Mouse (Mus musculus) MEL (cell line): ENCODE results near the gene Sgf29. TPM values are rescaled to one million over a fixed set of nuclear protein-coding genes. Genes with fewer than 3 reads are reported as not detected.

Experiments
- DNase-seq: peaks from one replicate; pipeline ENCODE4 v3.0.0; 2011; ENCODE audit warnings: low read depth, low spot score
- H3K27ac ChIP-seq: 2 replicates; pipeline ENCODE4 v1.5.1; 2012; ENCODE audit warnings: low read depth, mild to moderate bottlenecking, control low read depth, low read length, moderate library complexity; ENCODE audit not compliant: control insufficient read depth
- H3K27me3 ChIP-seq, 2 experiments: fragments of 150-350 bp in 1 of 2; sonication (generic) in 1 of 2; 2 replicates each; pipeline ENCODE4 v1.6.1; 2012; ENCODE audit warnings: low read length in 2 of 2, mild to moderate bottlenecking in 2 of 2, improper control_type of control experiment in 1 of 2, moderate library complexity in 1 of 2; ENCODE audit not compliant: insufficient read depth in 2 of 2, control insufficient read depth in 1 of 2
- H3K36me3 ChIP-seq, 2 experiments: 2 replicates each; pipeline ENCODE4 v1.6.1; 2012 to 2014; ENCODE audit warnings: low read length in 2 of 2, improper control_type of control experiment in 1 of 2, inconsistent platforms in 1 of 2, mild to moderate bottlenecking in 1 of 2; ENCODE audit not compliant: insufficient read depth in 2 of 2, control insufficient read depth in 1 of 2
- H3K4me1 ChIP-seq, 2 experiments: fragments of 150-350 bp in 1 of 2; sonication (generic) in 1 of 2; 2 replicates each; pipeline ENCODE4 v1.6.1; 2012; ENCODE audit warnings: low read length in 2 of 2, improper control_type of control experiment in 1 of 2, mild to moderate bottlenecking in 1 of 2; ENCODE audit not compliant: insufficient read depth in 2 of 2, control insufficient read depth in 1 of 2
- H3K4me3 ChIP-seq, 2 experiments: fragments of 150-350 bp in 1 of 2; sonication (generic) in 1 of 2; 2 replicates each; pipeline ENCODE4 v1.5.1; 2012; ENCODE audit warnings: low read depth in 2 of 2, low read length in 2 of 2, mild to moderate bottlenecking in 2 of 2, moderate library complexity in 2 of 2, control low read depth in 1 of 2, improper control_type of control experiment in 1 of 2; ENCODE audit not compliant: control insufficient read depth in 1 of 2, insufficient read depth in 1 of 2
- H3K79me2 ChIP-seq: 2 replicates; pipeline ENCODE4 v1.6.1; 2012; ENCODE audit warnings: mild to moderate bottlenecking, low read length, moderate library complexity; ENCODE audit not compliant: control insufficient read depth, poor library complexity, insufficient read depth
- H3K9ac ChIP-seq: 2 replicates; pipeline ENCODE4 v1.6.1; 2012; ENCODE audit warnings: low read depth, mild to moderate bottlenecking, control low read depth, low read length, moderate library complexity; ENCODE audit not compliant: control insufficient read depth, poor library complexity, severe bottlenecking
- H3K9me3 ChIP-seq: fragments of 150-350 bp; sonication (generic); replicated peaks from 2 replicates; pipeline ENCODE4 v1.6.1; 2012; ENCODE audit warnings: mild to moderate bottlenecking, low read length, improper control_type of control experiment, moderate library complexity; ENCODE audit not compliant: insufficient read depth
- EP300 ChIP-seq, 2 experiments: IDR thresholded peaks; 2 replicates each; pipeline ENCODE4 v1.6.1; 2011; ENCODE audit warnings: improper control_type of control experiment in 2 of 2, low read length in 2 of 2, low read depth in 1 of 2, mild to moderate bottlenecking in 1 of 2
- MAFK ChIP-seq: IDR thresholded peaks from 2 replicates; pipeline ENCODE4 v1.6.1; 2011; ENCODE audit warnings: low read depth, mild to moderate bottlenecking, low read length, improper control_type of control experiment, borderline replicate concordance
- MAX ChIP-seq: IDR thresholded peaks from 2 replicates; pipeline ENCODE4 v1.6.1; 2011; ENCODE audit warnings: low read length, improper control_type of control experiment
- MXI1 ChIP-seq: IDR thresholded peaks from 2 replicates; pipeline ENCODE4 v1.6.1; 2011; ENCODE audit warnings: mild to moderate bottlenecking, low read depth, low read length, improper control_type of control experiment
- NELFE ChIP-seq: IDR thresholded peaks from 2 replicates; pipeline ENCODE4 v1.6.1; 2011; ENCODE audit warnings: low read depth, low read length, improper control_type of control experiment
- POLR2A ChIP-seq, 2 experiments: IDR thresholded peaks; 2 replicates each; pipeline ENCODE4 v1.6.1; 2011 to 2012; ENCODE audit warnings: low read length in 2 of 2, mild to moderate bottlenecking in 2 of 2, control low read depth in 1 of 2, improper control_type of control experiment in 1 of 2, low read depth in 1 of 2, moderate library complexity in 1 of 2; ENCODE audit not compliant: control insufficient read depth in 1 of 2, insufficient read depth in 1 of 2, poor library complexity in 1 of 2
- POLR2AphosphoS2 ChIP-seq: IDR thresholded peaks from 2 replicates; pipeline ENCODE4 v1.6.1; 2011; ENCODE audit warnings: low read length, improper control_type of control experiment
- SMC3 ChIP-seq: IDR thresholded peaks from 2 replicates; pipeline ENCODE4 v1.6.1; 2011; ENCODE audit warnings: low read depth, low read length, improper control_type of control experiment
- TAL1 ChIP-seq: IDR thresholded peaks from 2 replicates; pipeline ENCODE4 v1.6.1; 2012; ENCODE audit warnings: mild to moderate bottlenecking, inconsistent platforms, low read length, moderate library complexity, mixed read lengths
- TBP ChIP-seq: IDR thresholded peaks from 2 replicates; pipeline ENCODE4 v1.8.0; 2011; ENCODE audit warnings: low read depth, low read length, improper control_type of control experiment
- TCF12 ChIP-seq: IDR thresholded peaks from 2 replicates; pipeline ENCODE4 v1.6.1; 2014; ENCODE audit warnings: low read depth, mild to moderate bottlenecking, inconsistent platforms, low read length, improper control_type of control experiment, moderate library complexity
- ZNF384 ChIP-seq: IDR thresholded peaks from 2 replicates; pipeline ENCODE4 v1.6.1; 2012; ENCODE audit warnings: low read depth, mild to moderate bottlenecking, inconsistent platforms, low read length, improper control_type of control experiment
- polyA plus RNA-seq, 2 experiments: library from polyadenylated mRNA; stranded (reverse) in 1 of 2; unstranded in 1 of 2; fragments of >175 nt in 1 of 2; fragments of >200 nt in 1 of 2; gene quantifications; 2 replicates each; pipeline versions ENCODE4 v1.2.1 to v1.2.4; 2012; ENCODE audit warnings: low replicate concordance in 2 of 2, low read depth in 1 of 2; ENCODE audit not compliant: insufficient read length in 2 of 2, insufficient read depth in 1 of 2, missing spikeins in 1 of 2
- total RNA-seq: library from RNA; depleted of rRNA; stranded (reverse); fragments of 300-350 nt; gene quantifications from 2 replicates; pipeline ENCODE4 v1.2.3, GENCODE M21; 2012

The Sgf29 gene
- total and polyA plus RNA-seq, 3 experiments: 81.7 to 117 TPM; not detected in 1

- Histone ChIP-seq H3K4me3 (no peak overlapping the region), H3K79me2 (peaks cover 21% of the 10 kb centered on the region), H3K36me3 (peaks cover 0 to 12% of the 10 kb centered on the region in 2 experiments; a peak in 2 of 4 replicates), H3K9me3 (no peaks in the 10 kb centered on the region), H3K27me3 (no peaks in the 10 kb centered on the region), H3K9ac (no peak overlapping the region), H3K27ac (no peak overlapping the region), H3K4me1 (peaks cover 0 to 11% of the 10 kb centered on the region in 2 experiments; a peak in 2 of 4 replicates)
- TF ChIP-seq TBP: peak; percentile 37; the same call in 1 of the 2 replicates
- TF ChIP-seq TCF12: no peak
- no peak for DNase-seq
Observed at GRCm38 (mm10) chr7:126693781-126694180, 44.7 kb downstream of the Sgf29 start.

GRCm38 (mm10) chr7:126694441-126695051 lies 45.4 kb downstream of the Sgf29 start:
- no peaks in the 10 kb centered on the region for H3K9me3 ChIP-seq
- DNase-seq: peak; percentile 36
- peaks cover 0 to 11% of the 10 kb centered on the region in 2 experiments; a peak in 2 of 4 replicates for H3K4me1 ChIP-seq
- peaks cover 0 to 14% of the 10 kb centered on the region in 2 experiments; a peak in 2 of 4 replicates for H3K36me3 ChIP-seq
- no peaks in the 10 kb centered on the region for H3K27me3 ChIP-seq
- H3K9ac ChIP-seq: peak overlapping the region; percentile 18; the same call in 1 of the 2 replicates
- TF ChIP-seq EP300 (IDR thresholded peaks at IDR 0.05; ENCODE audit: low read depth in 1 of 2, low read length in 2 of 2) (no peak), TAL1 (no peak), TBP (peak; percentile 74), POLR2A (IDR thresholded peaks at IDR 0.05; ENCODE audit: control insufficient read depth in 1 of 2, insufficient read depth in 1 of 2, low read depth in 1 of 2, low read length in 2 of 2, poor library complexity in 1 of 2) (no peak), POLR2AphosphoS2 (no peak; the same call in 1 of the 2 replicates), MXI1 (no peak), MAX (no peak)
- peaks cover 21% of the 10 kb centered on the region for H3K79me2 ChIP-seq
- peak overlapping the region; percentile 25 to 72; a peak in 3 of 4 replicates for H3K4me3 ChIP-seq
- no peak overlapping the region for H3K27ac ChIP-seq

- no peak for TF ChIP-seq MAX
- TF ChIP-seq NELFE: peak; percentile 18; the same call in 1 of the 2 replicates
- TF ChIP-seq ZNF384: peak; percentile 99
- TF ChIP-seq SMC3: 0 out of 2 replicates have a peak, but pooled peaks have one; percentile 2
- no peak for TF ChIP-seq MAFK
- Histone ChIP-seq H3K9ac (peak within 1 kb of the TSS; percentile 92), H3K4me3 (peak within 1 kb of the TSS; percentile 72 to 83), H3K27ac (peak within 1 kb of the TSS; percentile 87), H3K79me2 (peaks cover 21% of the 10 kb centered on the region), H3K4me1 (peaks cover 0 to 11% of the 10 kb centered on the region in 2 experiments; a peak in 2 of 4 replicates), H3K27me3 (no peaks in the 10 kb centered on the region), H3K36me3 (peaks cover 0 to 14% of the 10 kb centered on the region in 2 experiments; a peak in 2 of 4 replicates), H3K9me3 (no peaks in the 10 kb centered on the region)
- DNase-seq: peak; percentile 89
Observed at GRCm38 (mm10) chr7:126695210-126695611, 46.1 kb downstream of the Sgf29 start, which contains the start of gene Bola2. TSS of gene Bola2 (plus strand) at chr7:126695401.
